Mouse (Mus musculus) urinary bladder, adult 2 months (tissue): ENCODE data around the gene Mrpl2. TPM values are rescaled to one million over a fixed set of nuclear protein-coding genes. Genes with fewer than 3 reads are reported as not detected.

ENCODE experiments used
- polyA plus RNA-seq: library from polyadenylated mRNA; depleted of rRNA; stranded (reverse); fragments of >200 nt; gene quantifications from 2 replicates; pipeline ENCODE4 v1.2.3, GENCODE M21; 2012; rRNA removed

Gene Mrpl2
- polyA plus RNA-seq, 1 experiment: 49.8 TPM

Other genes starting within 250 kb of the Mrpl2 start
- gene Crip3, start 217.3 kb upstream of the Mrpl2 start, polyA plus RNA-seq: 0.76 and 1.6 TPM in 2 replicates
- not detected in 2 replicates for gene Slc22a7, start 207.8 kb upstream of the Mrpl2 start, polyA plus RNA-seq
- gene Ttbk1, start 158.6 kb upstream of the Mrpl2 start, polyA plus RNA-seq: 0.06 and 0.07 TPM in 2 replicates
- 6.1 and 7.0 TPM in 2 replicates for gene Dnph1, start 149.5 kb upstream of the Mrpl2 start, polyA plus RNA-seq
- gene Cul9, start 99.8 kb upstream of the Mrpl2 start, polyA plus RNA-seq: 22.9 and 29.3 TPM in 2 replicates
- gene Srf, start 90.1 kb upstream of the Mrpl2 start, polyA plus RNA-seq: 122 and 145 TPM in 2 replicates
- 14.9 and 21.1 TPM in 2 replicates for gene Ptk7, start 16.7 kb upstream of the Mrpl2 start, polyA plus RNA-seq
- 16.5 and 21.6 TPM in 2 replicates for gene Klc4, start 207 bp upstream of the Mrpl2 start, polyA plus RNA-seq
- gene Cul7, start 4.1 kb downstream of the Mrpl2 start, polyA plus RNA-seq: 23.5 and 29.9 TPM in 2 replicates
- gene Rrp36, start 28.1 kb downstream of the Mrpl2 start, polyA plus RNA-seq: 37.1 and 44.6 TPM in 2 replicates
- 99.0 and 106 TPM in 2 replicates for gene Mea1, start 32.6 kb downstream of the Mrpl2 start, polyA plus RNA-seq
- gene Klhdc3, start 34.7 kb downstream of the Mrpl2 start, polyA plus RNA-seq: 56.6 and 59.4 TPM in 2 replicates
- 42.6 and 46.2 TPM in 2 replicates for gene Ppp2r5d, start 58.9 kb downstream of the Mrpl2 start, polyA plus RNA-seq
- gene Pex6, start 65.2 kb downstream of the Mrpl2 start, polyA plus RNA-seq: 30.1 and 34.3 TPM in 2 replicates
- gene Gnmt, start 82.9 kb downstream of the Mrpl2 start, polyA plus RNA-seq: 0.78 and 1.2 TPM in 2 replicates
- gene Cnpy3, start 106.0 kb downstream of the Mrpl2 start, polyA plus RNA-seq: 64.3 and 66.7 TPM in 2 replicates
- 0.06 TPM in 1 of 2 replicates, not detected in the other for gene Ptcra, start 117.5 kb downstream of the Mrpl2 start, polyA plus RNA-seq
- gene 2310039H08Rik, start 126.4 kb downstream of the Mrpl2 start, polyA plus RNA-seq: 38.8 and 48.8 TPM in 2 replicates
- gene Rpl7l1, start 136.4 kb downstream of the Mrpl2 start, polyA plus RNA-seq: 66.8 and 70.0 TPM in 2 replicates
- 9.1 and 15.2 TPM in 2 replicates for gene Bicral, start 212.3 kb downstream of the Mrpl2 start, polyA plus RNA-seq
- 20.3 and 21.5 TPM in 2 replicates for gene Tbcc, start 244.5 kb downstream of the Mrpl2 start, polyA plus RNA-seq